Mouse (Mus musculus) A20 (cell line): Measurements from ENCODE around the gene Gm9008.
"Not testable (repeated sequence)": the region's sequence is repeated elsewhere in the genome, so short reads cannot be mapped to it uniquely, and the experiment has no call there.

Source experiments
- DNase-seq: peaks from one replicate; pipeline ENCODE4 v3.0.0-alpha.2; 2011; ENCODE audit warnings: low read depth, low spot score

Gene Gm9008

DNA sequence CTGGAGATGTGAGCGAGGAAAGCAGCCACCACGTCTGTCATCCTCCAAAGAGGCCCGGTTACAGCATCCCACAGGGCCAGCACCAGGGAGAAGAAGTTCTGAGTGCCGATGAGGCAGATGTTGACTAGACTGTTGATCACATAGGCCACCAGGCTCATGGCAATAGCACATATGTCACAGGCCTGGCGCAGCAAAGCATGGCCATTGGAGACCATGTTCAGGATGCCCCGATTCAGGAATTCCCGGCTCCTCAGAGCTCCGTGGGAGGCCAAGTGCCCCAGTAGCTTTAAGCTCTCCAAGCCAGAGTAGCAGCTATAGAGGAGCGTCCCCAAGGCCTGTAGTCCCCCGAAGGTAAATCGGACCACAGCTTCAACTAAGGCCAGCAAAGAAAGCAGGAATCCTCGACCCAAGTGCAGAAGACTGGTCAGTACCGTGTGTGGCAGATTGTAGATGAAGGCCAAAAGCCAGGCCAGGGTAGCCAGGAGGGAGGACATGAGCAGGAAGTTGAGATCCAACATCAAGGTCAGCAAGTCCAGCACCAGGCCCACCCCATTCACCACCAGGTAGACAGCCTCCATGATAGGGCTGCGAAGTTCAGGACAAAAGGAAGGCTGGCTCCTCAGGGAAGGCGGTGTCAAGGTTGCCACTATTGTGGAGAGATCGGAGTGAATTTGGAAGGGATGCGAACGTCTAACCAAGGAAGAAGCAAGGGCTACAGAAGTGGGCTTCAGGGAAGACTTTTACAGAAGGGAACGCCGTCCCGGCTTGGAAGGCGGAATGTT is at the start of gene Gm9008:
Gene Gm9008 (minus strand): TSS at position 731 of the 782 bp plus-strand sequence.
- DNase-seq = not testable (repeated sequence)

DNA sequence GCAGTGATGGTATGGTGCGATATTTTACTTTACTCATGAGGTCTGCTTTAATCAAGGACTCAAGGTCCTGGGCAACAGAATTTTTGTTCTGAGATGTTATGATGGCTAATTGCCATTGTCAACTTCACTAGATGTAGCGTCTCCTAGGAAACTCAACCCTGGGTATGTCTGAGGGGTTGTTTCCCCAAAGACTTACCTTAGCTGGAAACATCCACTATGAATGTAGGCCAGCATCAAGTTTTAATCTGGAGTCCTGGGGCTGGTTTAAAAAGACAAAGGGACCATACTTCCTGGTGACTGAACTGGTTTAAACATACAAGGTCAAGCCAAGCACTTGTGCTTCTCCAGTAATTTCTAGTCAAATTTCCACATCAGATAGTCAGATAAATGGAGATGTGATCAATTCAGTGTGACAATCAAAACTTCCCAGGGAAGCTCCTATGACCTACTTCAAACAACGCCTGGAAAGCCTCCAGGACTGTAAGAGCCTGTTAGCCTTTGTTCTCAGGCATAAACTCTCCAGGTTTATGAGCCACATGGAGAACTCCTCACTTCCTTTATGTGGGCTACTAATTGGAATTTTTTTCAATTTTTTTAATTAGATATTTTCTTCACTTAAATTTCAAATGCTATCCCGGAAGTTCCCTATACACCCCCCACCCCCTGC is 24.5 kb upstream of the Gm9008 start:
- no peak for DNase-seq

DNA sequence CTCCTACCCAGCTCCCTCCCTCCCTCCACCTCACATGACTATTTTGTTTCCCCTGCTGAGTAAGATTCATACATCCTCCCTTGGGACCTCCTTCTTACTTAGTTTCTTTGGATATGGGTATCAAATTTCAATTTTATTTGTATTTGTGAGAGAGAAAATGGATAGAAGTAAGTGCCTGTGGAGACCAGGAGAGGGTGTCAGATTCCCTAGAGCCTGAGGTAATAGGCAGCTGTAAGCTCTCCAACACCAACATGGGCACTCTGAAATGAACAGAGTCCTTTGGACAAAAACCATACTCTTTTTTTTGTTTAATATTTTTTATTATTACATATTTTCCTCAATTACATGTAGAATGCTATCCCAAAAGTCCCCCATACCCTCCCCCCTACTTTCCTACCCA is 12.6 kb upstream of the Gm9008 start:
- no peak for DNase-seq

DNA sequence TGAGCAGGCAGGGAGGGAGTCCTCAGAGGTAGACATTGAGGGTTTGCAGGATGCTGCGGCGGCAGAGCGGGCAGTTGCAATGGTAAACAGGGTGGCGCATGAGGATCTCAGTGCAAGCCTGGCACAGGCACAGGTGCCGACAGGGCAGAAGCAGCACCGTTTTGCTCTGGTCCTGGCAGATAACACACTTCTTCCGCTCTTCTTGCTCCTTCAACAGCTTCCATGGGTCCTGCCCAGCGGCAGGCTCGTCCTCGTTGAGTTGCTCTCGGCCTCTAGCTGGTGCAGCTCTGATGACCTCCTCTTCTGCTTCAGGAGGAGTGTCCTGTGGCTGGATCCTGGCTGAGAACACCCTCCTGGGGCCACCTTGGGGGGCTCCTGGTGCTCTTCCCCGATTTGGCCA is 1.2 kb downstream of the Gm9008 start:
- not testable (repeated sequence) for DNase-seq

DNA sequence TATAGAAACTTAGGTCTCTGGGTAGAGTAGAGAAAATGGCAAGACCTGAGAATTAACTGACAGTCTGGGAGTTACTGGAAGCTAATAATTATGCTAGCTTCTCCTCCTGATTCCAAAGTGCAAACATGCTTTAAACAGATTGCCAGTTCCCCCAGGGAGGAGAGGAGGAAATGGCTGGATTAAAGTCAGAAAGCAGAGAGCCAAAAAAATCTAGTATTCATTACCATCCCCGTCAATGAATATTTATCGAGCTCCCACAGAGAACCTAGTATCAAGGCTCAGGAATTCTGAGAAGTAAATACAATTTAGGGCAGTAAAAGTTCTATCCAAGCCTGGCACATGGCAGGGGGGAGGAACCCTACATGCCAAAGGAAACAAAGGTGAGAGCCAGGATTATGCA is 29.4 kb downstream of the Gm9008 start:
- DNase-seq = no peak
